Mouse (Mus musculus) ES-E14 (cell line): ENCODE results near the gene Cd52. TPM values are rescaled to one million over a fixed set of nuclear protein-coding genes. Genes with fewer than 3 reads are reported as not detected.

ENCODE experiments used
- DNase-seq: peaks from one replicate; pipeline ENCODE4 v3.0.0-alpha.2; 2013; ENCODE audit warnings: low read depth, low spot score
- H3K27ac ChIP-seq: 2 replicates; pipeline ENCODE4 v1.5.1; 2012; ENCODE audit warnings: low read depth, mild to moderate bottlenecking, low read length, moderate library complexity, mixed read lengths; ENCODE audit not compliant: poor library complexity, insufficient read depth, severe bottlenecking
- H3K36me3 ChIP-seq: 2 replicates; pipeline ENCODE4 v1.6.1; 2012; ENCODE audit warnings: mild to moderate bottlenecking, low read length, moderate library complexity, mixed read lengths; ENCODE audit not compliant: control insufficient read depth, poor library complexity, insufficient read depth, severe bottlenecking
- H3K4me1 ChIP-seq, 2 experiments: fragments of 150-350 bp in 1 of 2; sonication (generic) in 1 of 2; 2 replicates each; pipeline ENCODE4 v1.6.1; 2012; ENCODE audit warnings: low read length in 2 of 2, mild to moderate bottlenecking in 1 of 2, mixed read lengths in 1 of 2; ENCODE audit not compliant: control insufficient read depth in 2 of 2, insufficient read depth in 2 of 2, poor library complexity in 1 of 2
- H3K4me3 ChIP-seq, 2 experiments: fragments of 150-350 bp in 1 of 2; sonication (generic) in 1 of 2; 2 replicates each; pipeline ENCODE4 v1.5.1; 2012; ENCODE audit warnings: low read length in 2 of 2, low read depth in 1 of 2, mild to moderate bottlenecking in 1 of 2, mixed read lengths in 1 of 2; ENCODE audit not compliant: insufficient read depth in 1 of 2, poor library complexity in 1 of 2, severe bottlenecking in 1 of 2
- H3K9ac ChIP-seq: 2 replicates; pipeline ENCODE4 v1.6.1; 2012; ENCODE audit warnings: low read depth, mild to moderate bottlenecking, low read length, mixed read lengths; ENCODE audit not compliant: poor library complexity, insufficient read depth, severe bottlenecking
- H3K9me3 ChIP-seq: fragments of 150-350 bp; sonication (generic); 2 replicates; pipeline ENCODE4 v1.6.1; 2012; ENCODE audit warnings: low read depth, mild to moderate bottlenecking, low read length; ENCODE audit not compliant: control insufficient read depth, insufficient read depth
- CHD2 ChIP-seq: IDR thresholded peaks from 2 replicates; pipeline ENCODE4 v1.6.1; 2014; ENCODE audit warnings: mild to moderate bottlenecking, low read depth, low read length, inconsistent platforms
- HCFC1 ChIP-seq: IDR thresholded peaks from 2 replicates; pipeline ENCODE4 v1.6.1; 2012; ENCODE audit warnings: low read length, inconsistent platforms, borderline replicate concordance; ENCODE audit not compliant: insufficient read depth
- MAFK ChIP-seq: IDR thresholded peaks from 2 replicates; pipeline ENCODE4 v1.6.1; 2014; ENCODE audit warnings: mild to moderate bottlenecking, low read depth, low read length, inconsistent platforms; ENCODE audit not compliant: insufficient read depth
- ZC3H11A ChIP-seq: IDR thresholded peaks from 2 replicates; pipeline ENCODE4 v1.6.1; 2012; ENCODE audit warnings: low read depth, mild to moderate bottlenecking, inconsistent platforms, low read length, borderline replicate concordance
- ZNF384 ChIP-seq: IDR thresholded peaks from 2 replicates; pipeline ENCODE4 v1.6.1; 2012; ENCODE audit warnings: low read depth, low read length, inconsistent platforms
- in situ Hi-C, 2 experiments: fragments of 600-800 bp; cut with MboI; formaldehyde crosslinking; loops; one replicate each; pipeline ENCODE4 v1.15.1; 2025; ENCODE audit warnings: low sequenced_read_pairs in 2 of 2, inconsistent platforms in 1 of 2; ENCODE audit not compliant: unreplicated experiment in 2 of 2
- total RNA-seq: library from RNA; depleted of rRNA; stranded (reverse); fragments of 300-350 nt; gene quantifications from 2 replicates; pipeline ENCODE4 v1.2.3, GENCODE M21; 2012

Gene Cd52
- total RNA-seq, 1 experiment, result 13.0 TPM

GRCm38 (mm10) chr4:134101979-134102741, 7.3 kb upstream of the Cd52 start, which contains the start of gene Ubxn11:
Ubxn11 (plus strand) TSS chr4:134102570.
- H3K4me3 ChIP-seq, result peak within 1 kb of the TSS; percentile 83 to 86
- H3K9me3 ChIP-seq, result no peaks in the 10 kb centered on the region
- TF ChIP-seq HCFC1 (peak; percentile 88), CHD2 (peak; percentile 60; the same call in 1 of the 2 replicates), MAFK (no peak)
- no peaks in the 10 kb centered on the region for H3K36me3 ChIP-seq
- H3K4me1 ChIP-seq, result peaks cover 1 to 8% of the 10 kb centered on the region in 2 experiments; a peak in 2 of 4 replicates
- H3K9ac ChIP-seq, result peak within 1 kb of the TSS; percentile 80
- H3K27ac ChIP-seq, result no peak within 1 kb of the TSS
- in situ Hi-C loops, result no loop called here
- DNase-seq, result peak; percentile 89

DNA sequence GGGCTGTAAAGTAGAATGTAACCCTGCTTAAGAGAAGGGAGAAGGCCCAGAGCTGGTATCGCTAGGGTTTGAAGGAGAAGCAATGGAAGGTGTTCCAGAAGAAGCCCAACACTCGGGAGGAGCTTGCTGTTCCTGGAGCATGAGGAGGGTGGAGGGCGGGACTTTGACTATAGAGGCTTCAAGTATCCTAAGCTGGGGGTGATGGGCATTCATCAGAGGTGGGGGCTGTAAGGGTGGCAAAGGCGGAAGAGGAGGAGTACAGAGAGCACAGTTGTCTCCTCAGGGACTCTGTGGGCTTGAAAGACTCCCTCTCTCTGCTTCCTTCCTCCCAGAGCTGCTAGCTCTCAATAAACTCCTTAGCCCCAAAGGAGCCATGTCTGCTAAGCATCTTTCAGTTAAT, 5.4 kb upstream of the Cd52 start:
- Histone ChIP-seq H3K4me3 (no peak overlapping the region), H3K27ac (no peak overlapping the region), H3K36me3 (no peaks in the 10 kb centered on the region), H3K9ac (no peak overlapping the region), H3K9me3 (no peaks in the 10 kb centered on the region), H3K4me1 (peaks cover 0 to 4% of the 10 kb centered on the region in 2 experiments; a peak in 1 of 4 replicates)
- DNase-seq, result no peak
- TF ChIP-seq MAFK (no peak), HCFC1 (no peak), ZNF384 (no peak), ZC3H11A (no peak), CHD2 (no peak)
- in situ Hi-C loops, result no loop called here

DNA sequence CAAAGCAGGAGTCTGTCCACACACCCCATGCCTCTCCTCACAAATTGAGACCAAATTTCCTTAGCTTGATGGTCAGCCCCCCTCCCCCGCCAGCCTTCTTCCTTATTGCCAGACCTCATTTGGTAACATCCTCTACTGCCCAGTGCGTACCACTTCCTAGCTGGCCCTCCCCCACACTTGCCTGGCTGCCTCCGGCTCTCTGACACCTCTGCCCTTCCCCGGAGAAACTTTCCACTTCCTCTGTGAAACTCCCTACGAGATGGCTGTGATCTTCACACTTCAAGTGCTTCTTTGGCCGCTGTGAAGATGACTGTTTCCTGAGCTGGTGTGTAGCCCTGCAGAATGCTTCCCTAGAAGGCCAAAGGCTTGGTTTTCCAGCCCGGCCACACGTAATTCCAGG, 3.7 kb upstream of the Cd52 start:
- Histone ChIP-seq H3K4me3 (no peak overlapping the region), H3K36me3 (no peaks in the 10 kb centered on the region), H3K4me1 (peaks cover 0 to 4% of the 10 kb centered on the region in 2 experiments; a peak in 1 of 4 replicates), H3K9me3 (no peaks in the 10 kb centered on the region), H3K27ac (no peak overlapping the region), H3K9ac (no peak overlapping the region)
- TF ChIP-seq HCFC1, result no peak
- in situ Hi-C loops, result no loop called here
- DNase-seq, result no peak

- TF ChIP-seq ZNF384 (no peak), ZC3H11A (no peak), HCFC1 (no peak), MAFK (no peak), CHD2 (no peak)
- Histone ChIP-seq H3K9ac (no peak overlapping the region), H3K4me3 (no peak overlapping the region), H3K27ac (no peak overlapping the region), H3K36me3 (no peaks in the 10 kb centered on the region), H3K9me3 (no peaks in the 10 kb centered on the region), H3K4me1 (peaks cover 0 to 4% of the 10 kb centered on the region in 2 experiments; a peak in 1 of 4 replicates)
- DNase-seq, result no peak
- in situ Hi-C loops, result no loop called here
Observed at GRCm38 (mm10) chr4:134097015-134097608, 2.2 kb upstream of the Cd52 start.

- in situ Hi-C loops, result no loop called here
- Histone ChIP-seq H3K27ac (no peak overlapping the region), H3K36me3 (no peaks in the 10 kb centered on the region), H3K4me1 (peaks cover 0 to 4% of the 10 kb centered on the region in 2 experiments; a peak in 1 of 4 replicates), H3K9ac (no peak overlapping the region), H3K9me3 (no peaks in the 10 kb centered on the region), H3K4me3 (no peak overlapping the region)
- TF ChIP-seq CHD2 (no peak), ZC3H11A (no peak), ZNF384 (no peak), MAFK (no peak), HCFC1 (no peak)
- DNase-seq, result no peak
Observed at GRCm38 (mm10) chr4:134096120-134096519, 1.2 kb upstream of the Cd52 start.
